Mouse (Mus musculus): ENCODE data around the gene Prkcd.

Prkcd gene

DNA sequence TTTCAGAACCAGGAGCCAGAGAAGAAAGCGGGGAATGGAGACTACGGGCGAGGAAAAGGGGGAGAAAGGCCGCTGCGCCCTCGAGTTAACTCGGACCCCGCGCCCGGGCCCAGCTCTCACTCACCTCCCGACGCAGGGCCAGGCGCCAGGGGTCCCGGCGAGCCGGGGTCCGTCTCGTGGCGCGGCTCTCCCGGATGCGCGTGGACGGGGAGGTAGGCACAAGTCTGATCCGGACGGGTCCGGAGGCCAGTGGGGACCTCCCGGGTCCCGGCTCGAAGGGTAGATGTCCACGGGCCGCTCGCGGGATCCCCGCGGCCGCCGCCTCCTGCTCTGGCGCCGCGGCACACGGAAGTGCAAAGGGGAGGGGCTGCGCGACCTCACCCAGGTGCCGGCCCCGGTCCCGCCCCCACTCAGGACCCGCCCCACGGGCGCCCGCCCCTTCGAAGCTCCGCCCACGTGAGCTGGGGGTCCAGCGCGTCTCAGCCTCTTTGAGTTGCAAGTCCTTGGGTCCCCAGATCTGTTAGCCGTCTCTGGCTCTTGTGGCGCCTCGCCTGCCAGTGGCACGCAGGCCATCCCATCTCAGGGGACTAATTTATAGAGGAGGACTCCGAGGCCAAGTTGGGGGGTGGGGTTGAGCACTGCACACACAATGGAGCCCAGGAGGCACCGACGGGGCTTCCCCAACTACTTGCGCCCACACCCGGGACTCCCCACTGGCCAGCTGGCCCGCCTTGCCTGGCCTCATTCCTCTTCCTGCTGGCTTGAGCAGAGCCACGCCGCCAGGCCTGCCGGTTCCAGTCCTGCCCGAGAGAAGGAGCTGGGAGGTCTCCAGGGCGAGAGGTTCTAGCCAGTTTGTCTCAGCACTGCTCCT, at the start of gene Prkcd:
Gene Prkcd, minus strand, starts transcription at position 355 of the 871 bp plus-strand sequence.
- peak; percentile 73 to 79 for DNase-seq

DNA sequence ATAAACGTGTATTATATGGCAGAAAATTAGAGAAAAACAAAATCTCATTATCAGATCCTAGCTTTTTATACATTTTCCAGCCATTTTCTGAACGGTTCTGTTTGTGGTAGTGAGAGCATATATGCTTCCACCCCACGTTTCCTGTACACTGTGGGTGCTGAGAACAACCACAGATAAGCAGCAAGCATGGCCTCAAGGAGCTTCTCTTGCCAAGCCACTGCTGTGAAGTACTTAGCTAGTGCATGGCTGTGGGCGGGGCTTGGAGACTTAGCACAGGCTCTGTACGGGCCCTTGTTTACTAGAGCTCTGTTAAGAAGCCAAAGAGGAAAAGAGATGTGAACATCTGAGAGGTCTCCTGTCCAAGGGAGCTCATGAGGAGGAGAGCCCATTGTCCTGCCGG, 48.9 kb upstream of the Prkcd start:
- no peak for DNase-seq

DNA sequence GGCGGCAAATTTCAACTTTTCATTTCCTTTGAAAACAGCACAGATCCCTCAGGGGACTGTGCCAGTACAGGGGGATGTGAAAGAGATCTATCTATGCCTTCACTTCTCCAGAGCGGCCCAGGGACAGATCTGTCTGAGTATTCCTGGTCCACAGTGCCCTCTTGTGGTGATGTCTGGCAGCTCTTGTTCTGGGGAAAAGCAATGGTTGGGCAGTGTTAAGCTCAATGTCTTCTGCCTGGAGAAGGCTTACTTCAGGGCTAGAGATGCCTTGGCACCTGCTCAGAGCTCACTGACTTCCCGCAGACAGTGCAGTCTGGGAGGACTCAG, 45.9 kb upstream of the Prkcd start:
- peak; percentile 95 to 96 for DNase-seq

DNA sequence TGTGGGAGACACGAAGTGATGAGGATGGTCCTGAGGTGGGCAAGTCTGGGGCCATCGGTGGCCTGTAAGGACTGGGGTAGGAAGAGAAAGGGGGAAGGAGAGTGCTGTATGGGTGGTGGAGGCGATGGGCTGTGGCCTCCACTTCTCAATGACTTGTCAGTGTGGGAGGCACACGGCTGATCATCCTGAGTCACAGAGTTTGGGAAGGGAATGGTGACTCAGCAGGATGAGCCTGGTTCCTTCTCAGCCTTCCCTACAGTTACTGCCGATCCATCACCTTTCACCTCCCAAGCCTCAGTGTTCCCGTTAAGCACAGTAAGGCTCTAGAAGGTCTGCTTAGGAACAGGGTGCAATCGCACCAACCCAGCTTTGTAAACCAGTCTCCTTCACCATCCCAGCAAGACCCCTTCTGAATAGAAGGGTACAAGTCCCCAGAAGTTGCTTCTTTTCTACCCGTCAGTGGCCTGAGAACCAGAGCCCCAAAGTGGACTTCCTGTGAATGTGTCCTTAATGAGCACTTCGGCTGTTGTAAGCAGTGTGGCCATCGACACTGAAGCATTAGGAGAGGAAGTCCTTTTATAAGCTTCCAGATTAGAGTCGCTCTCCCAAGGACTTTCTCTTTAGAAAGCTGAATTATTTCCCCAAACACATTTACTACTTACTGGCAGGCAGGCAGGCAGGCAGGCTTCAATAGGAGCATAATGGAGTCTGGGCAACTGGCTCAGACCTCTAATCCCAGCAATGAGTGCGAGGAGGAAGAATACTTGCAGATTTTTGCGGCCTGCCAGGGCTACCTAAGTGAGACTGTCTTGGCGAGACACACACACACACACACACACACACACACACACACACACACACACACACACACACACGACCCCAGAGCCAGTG, 45.3 kb upstream of the Prkcd start:
- no peak for DNase-seq

DNA sequence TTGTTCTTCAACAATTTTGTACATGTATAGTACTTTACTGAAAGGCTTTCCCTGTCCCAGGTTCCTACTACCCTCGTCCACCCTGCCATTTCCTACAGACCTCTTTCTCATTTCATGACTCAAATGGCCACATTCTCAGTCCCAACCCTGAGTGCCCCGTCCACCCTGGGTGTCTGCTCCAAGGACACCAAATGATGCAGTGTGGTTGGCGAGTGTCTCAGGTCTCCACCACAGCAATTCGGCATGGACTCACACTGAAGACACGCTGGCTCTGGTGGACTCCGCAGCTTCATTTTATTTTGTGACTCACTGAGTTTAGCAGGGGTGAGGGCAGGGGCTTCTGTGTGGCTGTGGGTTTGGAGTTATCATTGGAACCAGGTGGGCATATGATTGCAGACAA, 44.2 kb upstream of the Prkcd start:
- DNase-seq, result no peak

DNA sequence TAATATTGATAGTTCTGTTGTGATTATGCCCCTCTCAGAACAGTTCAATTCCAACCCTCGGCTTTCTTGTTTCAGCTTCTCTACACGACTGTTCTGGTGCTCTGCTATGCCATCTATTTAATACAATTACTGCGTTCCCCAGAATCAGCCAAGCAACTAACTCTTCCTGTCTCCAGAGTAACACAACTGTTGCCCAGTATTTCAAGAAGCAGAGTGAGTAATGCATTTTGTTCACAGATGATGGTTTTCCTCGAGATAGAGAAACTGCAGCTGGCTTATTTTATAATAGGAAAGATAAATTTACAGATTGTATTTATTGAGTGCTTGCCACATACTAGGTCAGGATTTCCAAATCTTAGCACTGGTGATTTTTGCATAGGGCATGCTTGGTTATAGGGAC, 40.6 kb upstream of the Prkcd start:
- no peak for DNase-seq

DNA sequence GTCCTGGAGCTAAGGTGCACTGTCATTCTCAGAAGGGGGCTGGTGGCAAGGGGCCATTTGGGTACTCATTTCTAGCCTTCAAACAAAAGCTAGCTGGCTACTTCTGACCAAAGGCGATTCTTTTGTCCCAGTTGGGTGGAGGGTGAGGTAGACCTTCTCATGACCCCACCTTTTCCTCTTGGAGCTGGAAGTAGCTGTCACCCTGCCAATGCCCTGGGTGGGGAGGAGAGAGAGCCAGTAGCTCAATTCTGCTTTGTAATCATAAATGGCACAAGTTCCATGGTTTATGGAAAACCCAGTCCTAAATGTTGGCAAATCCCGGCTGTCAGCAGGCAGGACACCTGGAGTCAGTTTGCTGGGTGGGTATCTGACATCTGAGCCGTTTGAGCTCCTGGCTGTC, 40.1 kb upstream of the Prkcd start:
- no peak for DNase-seq

DNA sequence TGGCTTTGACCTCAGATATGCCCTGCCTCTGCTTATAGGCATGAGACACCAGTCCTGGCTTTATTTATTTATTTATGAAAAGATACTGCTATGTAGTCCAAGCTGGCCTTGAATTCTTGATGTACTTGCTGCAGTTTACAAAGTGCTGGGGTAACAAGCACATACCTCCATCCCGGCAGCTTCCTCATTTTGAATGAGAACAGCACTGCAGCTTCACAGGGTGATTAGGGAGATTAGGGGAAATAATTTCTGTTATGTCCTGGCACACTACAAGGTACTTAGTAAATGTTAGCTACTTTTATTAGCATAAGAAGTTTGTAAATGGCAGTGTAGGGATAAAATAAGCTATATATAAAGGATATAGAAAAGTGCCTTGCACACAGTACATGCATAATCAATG, 29.5 kb upstream of the Prkcd start:
- no peak for DNase-seq

DNA sequence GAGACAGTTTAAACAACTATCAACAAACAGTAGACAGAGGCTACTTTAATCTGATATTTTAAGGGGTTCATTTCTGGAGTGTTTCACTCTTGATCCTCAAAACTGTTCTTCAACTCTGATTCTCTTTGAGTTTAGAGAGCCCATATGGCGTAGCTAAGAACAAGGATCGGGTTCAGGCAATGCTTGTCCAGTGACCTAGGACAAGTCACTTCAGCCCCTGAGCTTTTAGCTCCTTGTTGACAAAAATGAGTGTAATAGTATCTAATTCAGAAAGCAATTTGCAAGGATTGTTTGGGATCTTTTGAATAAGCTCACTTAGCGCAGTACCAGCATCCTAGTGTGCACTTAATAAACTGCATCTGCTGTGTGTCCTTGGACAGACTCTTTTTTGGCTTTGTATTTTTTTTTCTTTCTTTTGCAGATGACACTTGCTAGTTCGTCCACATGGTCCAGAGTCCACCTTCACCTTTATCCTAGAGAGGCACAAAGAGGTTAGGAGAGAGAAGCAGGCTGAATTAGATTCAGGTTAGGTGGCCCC, 28.8 kb upstream of the Prkcd start:
- DNase-seq, result no peak

DNA sequence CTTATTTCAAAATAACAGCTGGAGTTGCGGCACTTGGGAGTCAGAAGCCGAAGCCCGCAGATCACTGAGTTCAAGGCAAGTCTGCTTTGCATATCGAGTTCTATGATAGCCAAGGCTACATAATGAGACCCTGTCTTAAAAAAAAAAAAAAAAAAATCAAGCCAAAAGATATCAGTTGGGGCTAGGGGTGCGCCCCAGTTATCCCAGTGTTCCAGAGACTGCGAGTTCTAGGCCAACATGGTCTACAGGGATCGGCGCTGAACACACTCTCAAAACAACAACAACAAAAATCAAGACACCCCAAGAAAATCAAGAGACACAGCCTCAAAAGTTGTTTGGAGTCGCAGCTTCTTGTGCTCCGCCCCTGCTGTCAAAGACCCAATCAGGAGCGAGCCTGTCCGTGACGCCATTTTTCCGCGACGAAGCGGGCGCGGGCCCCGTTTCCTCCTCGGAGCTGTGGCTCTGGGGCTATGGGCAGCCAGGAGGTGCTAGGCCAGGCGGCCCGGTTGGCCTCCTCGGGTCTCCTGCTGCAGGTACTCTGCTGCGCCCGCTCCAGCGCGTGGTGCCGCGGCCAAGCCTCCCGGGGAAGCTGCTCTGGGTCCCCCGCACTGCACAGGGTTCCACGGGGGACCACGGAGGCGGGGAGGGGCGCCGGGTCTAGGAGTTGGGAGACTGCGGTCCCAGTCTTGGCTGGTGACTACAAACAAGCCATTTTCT, 28.1 kb upstream of the Prkcd start, which contains the start of gene Rft1:
Gene Rft1, plus strand, starts transcription at position 418 of the 717 bp plus-strand sequence.
- peak; percentile 99 to 100 for DNase-seq

DNA sequence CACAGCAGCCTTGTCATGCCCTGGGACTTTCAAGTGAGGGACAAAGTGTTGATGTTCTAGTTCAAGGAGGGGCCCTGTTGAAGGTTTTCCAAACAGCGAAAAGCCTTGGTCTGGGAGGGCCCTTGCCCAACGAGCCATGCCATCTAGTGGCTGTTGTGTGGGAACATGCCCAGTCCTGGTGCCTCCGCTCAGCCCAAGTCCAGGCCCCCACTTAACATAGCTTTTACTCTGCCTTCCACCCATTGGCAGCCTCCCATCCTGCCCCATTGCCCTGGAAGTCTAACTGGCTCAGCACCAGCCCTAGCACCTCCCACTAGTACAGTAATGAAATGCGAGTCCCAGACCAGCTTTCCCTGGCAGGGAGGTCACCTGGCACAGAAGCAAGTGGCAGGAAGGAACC, 25.0 kb upstream of the Prkcd start:
- peak; percentile 77 to 83 for DNase-seq

DNA sequence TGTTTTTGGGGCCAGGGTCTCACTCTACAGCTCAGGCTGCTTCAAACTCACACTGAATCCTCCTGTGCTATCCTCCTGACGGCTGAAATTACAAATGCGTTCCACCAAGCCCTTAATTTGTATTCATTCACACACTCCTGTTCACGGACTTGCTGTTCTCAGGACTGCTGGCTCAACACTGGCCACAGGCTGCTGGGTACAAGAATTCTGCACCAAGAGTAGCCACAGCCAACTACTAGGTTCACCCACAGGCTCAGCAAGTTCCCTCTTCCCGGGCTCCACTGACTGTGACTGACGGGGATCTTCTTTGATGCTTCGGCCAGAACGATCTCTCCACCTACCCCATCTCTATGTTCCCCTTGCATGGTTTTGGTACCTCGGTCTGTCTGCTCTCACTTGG, 23.7 kb upstream of the Prkcd start:
- DNase-seq, result no peak

DNA sequence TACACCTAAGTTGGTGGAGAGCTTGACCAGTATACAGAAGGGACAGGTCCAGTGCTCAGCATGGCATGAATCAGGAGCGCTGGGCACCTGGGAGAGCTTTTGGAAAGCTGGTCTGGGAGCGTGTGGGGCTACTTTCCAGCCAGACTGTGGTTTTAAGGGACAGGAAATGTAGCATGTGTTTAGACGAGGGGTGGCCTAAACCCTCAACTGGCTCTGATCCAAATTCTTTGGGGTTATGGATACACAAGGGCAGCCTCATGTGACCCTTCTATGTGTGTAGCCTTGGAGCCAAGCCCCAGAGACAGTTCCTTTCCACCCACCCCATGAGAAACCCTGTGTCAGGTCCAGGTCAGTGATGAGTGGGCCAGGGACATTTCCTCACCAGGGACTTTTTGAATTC, 22.5 kb upstream of the Prkcd start:
- DNase-seq, result no peak

DNA sequence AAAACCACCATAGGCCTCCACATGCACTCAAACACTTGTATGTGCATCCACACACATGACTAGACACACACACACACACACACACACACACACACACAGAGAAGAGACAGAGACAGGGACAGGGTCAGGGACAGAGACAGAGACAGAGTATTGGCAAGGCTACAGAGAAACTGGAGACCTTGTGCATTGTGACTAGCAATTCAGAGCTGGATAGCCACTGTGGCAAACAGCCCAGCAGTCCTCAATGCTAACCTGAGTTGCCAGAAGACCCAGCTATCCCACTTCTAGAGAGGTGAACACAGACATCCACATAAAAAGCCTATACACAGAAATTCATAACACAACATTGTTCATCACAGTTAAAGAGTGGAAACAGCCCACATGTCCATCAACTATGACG, 20.5 kb upstream of the Prkcd start:
- DNase-seq, result no peak

DNA sequence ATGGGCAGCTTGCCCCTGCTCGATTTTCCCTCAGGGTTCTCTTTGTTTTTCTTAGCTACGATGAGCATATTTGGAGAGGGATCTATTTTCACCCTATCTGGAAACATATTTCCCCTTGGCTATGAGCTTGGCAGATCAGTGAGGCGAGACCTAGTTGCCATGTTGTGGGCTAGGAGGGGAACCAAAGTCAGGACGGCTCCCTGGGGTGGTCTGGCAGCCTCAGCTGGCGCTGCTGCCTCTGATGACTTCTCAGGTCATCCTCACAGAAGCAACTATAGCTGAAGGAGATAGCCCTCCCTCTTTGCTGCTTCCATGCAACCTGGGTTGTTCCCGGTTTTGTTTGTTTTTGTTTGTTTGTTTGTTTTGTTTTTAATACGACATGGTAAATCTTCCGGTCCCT, 19.1 kb upstream of the Prkcd start:
- DNase-seq, result peak; percentile 70 to 79

DNA sequence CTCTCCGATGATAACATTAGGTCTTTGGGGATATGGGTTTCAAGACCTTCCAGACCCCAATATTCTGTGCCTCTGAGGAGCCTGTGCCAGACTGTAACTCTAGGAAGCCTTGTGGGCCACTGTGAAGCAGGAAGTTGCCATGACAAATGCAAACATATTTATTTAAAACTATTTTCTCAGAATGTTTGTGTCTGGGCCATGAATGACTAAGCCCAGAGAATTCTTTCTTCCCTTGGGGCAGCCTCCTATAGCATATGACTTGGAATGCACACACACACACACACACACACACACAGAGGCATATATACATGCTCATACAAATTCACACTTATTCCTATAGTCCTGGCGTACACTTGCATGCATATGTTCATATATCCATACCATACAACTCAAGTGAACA, 18.0 kb upstream of the Prkcd start:
- DNase-seq, result no peak

DNA sequence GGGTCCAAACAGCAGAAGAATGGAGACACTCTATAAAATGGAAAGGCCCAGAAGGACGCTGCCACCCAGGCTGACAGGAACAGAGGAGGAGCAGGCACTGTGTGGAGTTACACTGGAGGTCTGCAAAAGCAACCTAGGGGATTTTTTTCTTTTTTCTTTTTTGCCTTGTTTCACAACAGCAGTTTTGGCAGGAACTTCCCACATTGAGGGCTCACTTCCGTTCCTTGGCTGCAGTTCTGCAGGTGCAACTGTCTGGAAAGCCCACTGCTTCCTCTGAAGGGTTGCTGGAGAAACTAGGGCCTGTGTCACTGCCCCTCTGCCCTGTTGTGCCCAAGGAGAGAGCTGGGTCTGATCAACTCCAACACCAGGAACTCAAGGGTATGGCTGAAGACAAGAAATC, 15.7 kb upstream of the Prkcd start:
- DNase-seq, result no peak

DNA sequence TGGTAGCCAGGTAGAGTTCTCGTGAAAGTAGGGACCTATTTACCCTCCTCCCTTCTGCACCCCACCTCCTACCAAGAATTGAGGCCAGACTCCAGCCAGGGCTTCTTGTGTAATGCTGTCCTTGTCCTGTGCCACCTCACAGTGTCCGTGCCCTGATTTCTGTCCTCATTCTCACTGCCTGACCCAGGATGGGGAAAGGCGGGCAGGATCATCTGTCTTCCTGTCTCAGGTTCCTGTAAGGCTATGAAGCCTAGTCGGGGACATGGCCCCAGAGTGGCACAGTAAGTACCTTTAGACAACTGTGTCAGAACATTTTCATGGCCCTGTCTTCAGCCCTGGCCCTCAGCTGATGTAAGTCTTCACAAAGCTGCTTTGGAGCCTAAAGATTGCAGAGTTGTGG, 12.7 kb upstream of the Prkcd start:
- no peak for DNase-seq

DNA sequence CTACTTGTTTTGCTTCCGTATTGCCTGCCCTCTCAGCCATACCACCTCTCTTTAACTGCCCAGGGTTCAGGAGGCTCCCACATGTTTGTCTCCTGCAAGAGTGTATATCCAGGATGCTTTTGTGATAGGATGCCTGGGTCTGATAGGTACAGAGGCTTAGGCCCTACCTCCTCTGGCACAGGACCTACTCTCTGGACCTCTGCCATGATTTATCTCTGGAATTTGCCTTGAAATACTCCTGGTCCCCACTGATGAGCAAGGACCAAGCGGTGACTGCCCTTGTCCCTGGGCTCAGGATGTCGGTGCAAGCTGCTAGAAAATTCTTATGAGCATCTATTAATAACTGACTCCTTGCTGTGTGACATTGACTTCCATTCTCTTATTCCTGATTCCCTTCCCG, 12.0 kb upstream of the Prkcd start:
- DNase-seq, result peak in 1 of 2 experiments; percentile 43

DNA sequence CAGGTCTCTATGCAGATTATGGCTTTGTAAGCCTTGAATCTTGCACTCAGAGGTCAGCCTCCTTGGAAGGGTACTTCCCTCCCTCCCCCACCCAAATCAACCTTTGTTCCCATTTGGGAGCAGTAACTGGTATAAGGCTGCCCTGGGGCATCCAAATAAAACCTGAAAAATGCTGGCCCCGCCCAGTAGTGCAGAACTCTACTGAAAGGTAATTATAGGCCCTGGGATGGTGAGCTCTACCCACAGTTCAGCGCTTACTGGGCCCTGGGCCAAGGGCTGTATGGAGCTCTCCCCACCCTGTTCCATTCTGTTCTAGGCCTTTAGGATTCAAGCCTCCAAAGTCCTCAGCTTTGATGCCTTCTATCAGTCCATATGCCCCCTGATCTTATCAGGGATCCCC, 11.1 kb upstream of the Prkcd start:
- no peak for DNase-seq

DNA sequence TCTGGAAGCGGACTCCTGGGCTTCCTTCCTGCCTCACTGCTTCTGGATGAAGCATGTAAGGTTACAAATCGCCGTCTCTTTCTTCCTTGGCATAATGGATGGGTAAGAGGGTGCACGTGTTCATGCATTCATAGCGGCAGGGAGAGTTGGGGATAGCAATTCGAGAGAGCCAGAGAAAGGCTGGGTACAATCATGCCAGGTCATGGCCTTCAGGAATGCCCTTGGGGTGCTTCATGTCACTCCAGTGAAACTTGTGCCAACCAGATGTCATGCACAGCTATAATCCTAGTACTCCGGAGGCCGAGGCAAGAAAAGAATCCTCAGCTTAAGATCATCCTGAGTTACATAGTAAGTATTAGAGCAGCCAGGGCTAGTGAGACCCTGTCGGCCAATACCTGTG, 10.5 kb upstream of the Prkcd start:
- DNase-seq, result no peak

DNA sequence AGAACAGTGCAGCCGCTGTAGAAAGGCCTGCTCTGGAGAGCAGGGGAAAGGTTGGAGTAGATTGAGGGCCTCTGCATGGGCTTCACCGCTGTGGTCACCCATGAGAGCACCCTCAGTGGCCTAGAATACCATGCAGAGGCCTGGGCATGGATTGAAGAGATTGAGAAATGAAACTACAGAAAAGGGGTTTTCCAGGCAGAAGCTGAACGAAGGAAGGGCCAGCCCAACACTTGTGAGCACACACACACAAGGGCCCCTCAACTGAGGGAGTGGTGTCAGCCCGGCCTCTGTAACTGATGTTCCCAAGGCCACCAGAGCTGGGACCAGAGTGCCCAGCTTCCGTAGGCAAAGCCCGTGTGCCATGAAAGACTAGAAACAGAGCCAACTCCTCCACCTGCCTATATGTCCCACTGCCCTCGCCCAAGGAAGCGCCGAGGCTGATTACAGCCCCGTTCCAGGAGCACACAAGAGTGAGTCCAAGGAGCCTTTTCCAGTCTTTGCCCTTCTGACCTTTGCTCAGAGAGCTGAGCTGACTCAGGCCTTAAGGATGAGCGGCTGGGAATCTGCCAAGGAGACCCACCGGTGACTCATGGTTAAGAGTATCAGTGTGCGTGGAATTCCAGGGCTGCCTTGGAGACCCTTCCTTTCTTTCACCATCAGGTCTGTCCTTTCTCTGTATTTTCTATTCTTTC, 9.4 kb upstream of the Prkcd start:
- DNase-seq, result no peak

DNA sequence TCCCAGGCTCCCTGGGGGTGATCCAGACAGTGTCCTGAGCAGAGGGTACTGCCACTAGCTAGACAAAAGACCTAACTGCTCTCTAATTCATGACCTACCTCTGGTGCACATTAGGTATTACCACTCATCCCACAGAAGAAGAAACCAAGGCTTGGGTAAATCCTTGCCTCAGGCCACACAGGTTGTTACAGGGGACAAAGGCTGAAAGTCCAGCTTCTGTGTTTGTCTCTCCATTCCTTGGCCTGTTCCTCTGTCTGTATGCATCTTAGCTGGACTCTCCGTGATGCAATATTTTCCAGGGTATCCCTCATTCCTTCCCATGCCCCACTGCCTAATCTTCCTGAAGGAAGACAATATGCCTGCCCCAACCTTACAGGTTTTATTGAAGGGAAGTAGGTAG, 8.4 kb upstream of the Prkcd start:
- DNase-seq, result no peak

Data from cerebellum, postnatal 14 days (tissue).